Mouse (Mus musculus): ENCODE results near the gene Bean1.

DNA sequence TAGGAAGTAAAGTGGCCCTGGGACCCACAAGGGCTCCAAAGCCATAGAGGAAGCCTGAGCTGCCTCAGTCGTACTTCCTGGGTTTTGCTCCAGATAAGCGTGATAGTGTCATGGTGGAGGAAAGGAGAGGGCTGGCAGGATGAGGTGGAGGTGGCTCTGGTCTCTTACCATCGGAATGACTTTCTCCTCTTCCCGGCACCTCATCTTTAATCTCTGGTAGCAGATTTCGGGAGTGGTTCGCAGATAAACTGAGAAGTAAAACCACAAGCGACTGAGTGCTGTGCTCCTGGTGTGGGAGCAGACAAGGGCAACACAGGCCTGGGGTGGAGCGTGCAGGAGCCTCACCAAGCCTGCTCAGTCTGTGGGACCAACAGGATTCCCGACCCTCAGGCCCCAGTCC, 60.1 kb downstream of the Bean1 start:
- TF ChIP-seq CTCF (IDR thresholded peaks at IDR 0.05; ENCODE audit: low read depth) = no peak
- TF ChIP-seq EP300 (IDR thresholded peaks at IDR 0.05; ENCODE audit: low read depth) = no peak
